Mouse (Mus musculus) midbrain, embryonic 16.5 days (tissue): ENCODE results near the gene Plxna4. TPM values are rescaled to one million over a fixed set of nuclear protein-coding genes. Genes with fewer than 3 reads are reported as not detected.

Source experiments
- ATAC-seq: fragments of 200-750 bp; cut with Nextera tagmentation; 2 replicates; pipeline ENCODE4 v1.8.0; 2017; ENCODE audit warnings: moderate TSS enrichment
- H3K27ac ChIP-seq: fragments of 300-500 bp; sonication (generic); 2 replicates; pipeline ENCODE4 v1.5.1; 2014; ENCODE audit warnings: mild to moderate bottlenecking, low read length, mixed read lengths
- H3K27me3 ChIP-seq: fragments of 300-500 bp; sonication (generic); 2 replicates; pipeline ENCODE4 v1.6.1; 2014; ENCODE audit warnings: low read depth, low read length, mixed read lengths; ENCODE audit not compliant: control insufficient read depth, insufficient read depth
- H3K36me3 ChIP-seq: fragments of 300-500 bp; sonication (generic); 2 replicates; pipeline ENCODE4 v1.6.1; 2014; ENCODE audit warnings: mild to moderate bottlenecking, low read length, moderate library complexity, mixed read lengths; ENCODE audit not compliant: control insufficient read depth, insufficient read depth
- H3K4me1 ChIP-seq: fragments of 300-500 bp; sonication (generic); 2 replicates; pipeline ENCODE4 v1.6.1; 2014; ENCODE audit warnings: mild to moderate bottlenecking, low read length, mixed read lengths; ENCODE audit not compliant: control insufficient read depth, insufficient read depth
- H3K4me2 ChIP-seq: fragments of 300-500 bp; sonication (generic); 2 replicates; pipeline ENCODE4 v1.6.1; 2014; ENCODE audit warnings: mild to moderate bottlenecking, low read length, mixed read lengths
- H3K4me3 ChIP-seq: fragments of 300-500 bp; sonication (generic); 2 replicates; pipeline ENCODE4 v1.5.1; 2014; ENCODE audit warnings: low read depth, mild to moderate bottlenecking, low read length, moderate library complexity, mixed read lengths
- H3K9ac ChIP-seq: fragments of 300-500 bp; sonication (generic); 2 replicates; pipeline ENCODE4 v1.6.1; 2014; ENCODE audit warnings: low read depth, low read length, mixed read lengths
- H3K9me3 ChIP-seq: fragments of 300-500 bp; sonication (generic); replicated peaks from 2 replicates; pipeline ENCODE4 v1.6.1; 2014; ENCODE audit warnings: mild to moderate bottlenecking, low read length, mixed read lengths; ENCODE audit not compliant: control insufficient read depth, poor library complexity, severe bottlenecking
- WGBS: fragments of 180-500 bp; shearing (Covaris S2); extraction: QIAGEN DNeasy Blood & Tissue Kit; methylation state at CpG from one replicate; pipeline ENCODE4 v1.1.7; 2014; 5-methylcytosine and 5-hydroxymethylcytosine counted together
- polyA plus RNA-seq: library from polyadenylated mRNA; unstranded; fragments of >200 nt; fragmentation: Nextera tagmentation; extraction: Ambion mirVana; gene quantifications from 2 replicates; pipeline ENCODE4 v1.2.1, GENCODE M21; 2015

The Plxna4 gene
- polyA plus RNA-seq, 1 experiment from 2014 or later = 11.7 TPM

GRCm38 (mm10) chr6:32381516-32381915, 206.5 kb downstream of the Plxna4 start:
- Histone ChIP-seq H3K27ac (no peak overlapping the region), H3K4me3 (no peak overlapping the region)
- no peak for ATAC-seq

GRCm38 (mm10) chr6:32377181-32377580, 210.8 kb downstream of the Plxna4 start:
- no peak overlapping the region for H3K4me2 ChIP-seq
- H3K4me1 ChIP-seq = peaks cover 7% of the 10 kb centered on the region
- no peak overlapping the region for H3K4me3 ChIP-seq
- no peaks in the 10 kb centered on the region for H3K36me3 ChIP-seq
- no peak overlapping the region for H3K9ac ChIP-seq
- H3K27ac ChIP-seq = no peak overlapping the region
- no peaks in the 10 kb centered on the region for H3K9me3 ChIP-seq
- H3K27me3 ChIP-seq = no peaks in the 10 kb centered on the region
- WGBS = 57% methylated on average over 8 of the region's 8 CpGs
- ATAC-seq = peak; percentile 41

More at GRCm38 (mm10) chr6:32381516-32381915, 206.5 kb downstream of the Plxna4 start:
- Histone ChIP-seq H3K27me3 (no peaks in the 10 kb centered on the region), H3K9me3 (no peaks in the 10 kb centered on the region), H3K36me3 (no peaks in the 10 kb centered on the region), H3K9ac (no peak overlapping the region), H3K4me2 (no peak overlapping the region), H3K4me1 (peaks cover 24% of the 10 kb centered on the region)
- 58% methylated on average over 10 of the region's 10 CpGs for WGBS

GRCm38 (mm10) chr6:32373931-32374361, 214.0 kb downstream of the Plxna4 start:
- no peak for ATAC-seq
- H3K27me3 ChIP-seq = no peaks in the 10 kb centered on the region
- H3K4me3 ChIP-seq = no peak overlapping the region
- no peaks in the 10 kb centered on the region for H3K9me3 ChIP-seq
- WGBS = 73% methylated on average over 8 of the region's 8 CpGs
- H3K36me3 ChIP-seq = no peaks in the 10 kb centered on the region
- no peak overlapping the region for H3K27ac ChIP-seq
- H3K4me2 ChIP-seq = no peak overlapping the region
- H3K9ac ChIP-seq = no peak overlapping the region
- peaks cover 7% of the 10 kb centered on the region for H3K4me1 ChIP-seq

GRCm38 (mm10) chr6:32369092-32369491, 218.9 kb downstream of the Plxna4 start:
- ATAC-seq = no peak
- Histone ChIP-seq H3K4me3 (no peak overlapping the region), H3K36me3 (no peaks in the 10 kb centered on the region), H3K4me1 (no peaks in the 10 kb centered on the region), H3K9ac (no peak overlapping the region), H3K4me2 (no peak overlapping the region), H3K27ac (no peak overlapping the region), H3K9me3 (no peaks in the 10 kb centered on the region), H3K27me3 (no peaks in the 10 kb centered on the region)
- 89% methylated on average over 3 of the region's 3 CpGs for WGBS

- H3K27ac ChIP-seq = no peak overlapping the region
- no peaks in the 10 kb centered on the region for H3K36me3 ChIP-seq
- no peak overlapping the region for H3K4me3 ChIP-seq
- H3K9me3 ChIP-seq = no peaks in the 10 kb centered on the region
- H3K4me1 ChIP-seq = no peaks in the 10 kb centered on the region
- WGBS = 62% methylated on average over 4 of the region's 4 CpGs
- no peaks in the 10 kb centered on the region for H3K27me3 ChIP-seq
- no peak overlapping the region for H3K9ac ChIP-seq
- no peak overlapping the region for H3K4me2 ChIP-seq
- ATAC-seq = no peak
Measured at GRCm38 (mm10) chr6:32368408-32368807, 219.6 kb downstream of the Plxna4 start.

GRCm38 (mm10) chr6:32364933-32365332, 223.1 kb downstream of the Plxna4 start:
- peaks cover 7% of the 10 kb centered on the region for H3K4me1 ChIP-seq
- H3K9ac ChIP-seq = no peak overlapping the region
- no peak overlapping the region for H3K4me2 ChIP-seq
- no peaks in the 10 kb centered on the region for H3K27me3 ChIP-seq
- WGBS = 92% methylated on average over 5 of the region's 5 CpGs
- no peaks in the 10 kb centered on the region for H3K9me3 ChIP-seq
- no peak overlapping the region for H3K4me3 ChIP-seq
- no peak overlapping the region for H3K27ac ChIP-seq
- ATAC-seq = no peak
- H3K36me3 ChIP-seq = no peaks in the 10 kb centered on the region

- WGBS = 87% methylated on average over 7 of the region's 7 CpGs
- H3K9me3 ChIP-seq = no peaks in the 10 kb centered on the region
- H3K27ac ChIP-seq = no peak overlapping the region
- H3K4me1 ChIP-seq = peaks cover 7% of the 10 kb centered on the region
- no peak for ATAC-seq
- no peak overlapping the region for H3K9ac ChIP-seq
- no peak overlapping the region for H3K4me3 ChIP-seq
- no peak overlapping the region for H3K4me2 ChIP-seq
- H3K36me3 ChIP-seq = no peaks in the 10 kb centered on the region
- H3K27me3 ChIP-seq = no peaks in the 10 kb centered on the region
Measured at GRCm38 (mm10) chr6:32363489-32364068, 224.4 kb downstream of the Plxna4 start.

GRCm38 (mm10) chr6:32362421-32362820, 225.6 kb downstream of the Plxna4 start:
- 0 out of 2 replicates have a peak, but pooled peaks have one; percentile 40 for ATAC-seq
- Histone ChIP-seq H3K9ac (no peak overlapping the region), H3K27me3 (no peaks in the 10 kb centered on the region), H3K27ac (no peak overlapping the region), H3K36me3 (no peaks in the 10 kb centered on the region), H3K4me1 (peaks cover 15% of the 10 kb centered on the region), H3K4me3 (no peak overlapping the region), H3K9me3 (no peaks in the 10 kb centered on the region), H3K4me2 (no peak overlapping the region)
- WGBS = 60% methylated on average over 4 of the region's 4 CpGs

- no peak overlapping the region for H3K4me2 ChIP-seq
- 78% methylated on average over 3 of the region's 3 CpGs for WGBS
- H3K9ac ChIP-seq = no peak overlapping the region
- no peaks in the 10 kb centered on the region for H3K9me3 ChIP-seq
- no peaks in the 10 kb centered on the region for H3K27me3 ChIP-seq
- ATAC-seq = no peak
- no peak overlapping the region for H3K4me3 ChIP-seq
- H3K27ac ChIP-seq = no peak overlapping the region
- H3K4me1 ChIP-seq = peaks cover 27% of the 10 kb centered on the region
- H3K36me3 ChIP-seq = no peaks in the 10 kb centered on the region
Measured at GRCm38 (mm10) chr6:32359675-32360074, 228.3 kb downstream of the Plxna4 start.
